8 mouse cellular contexts compared by ENCODE assay signal in genomic region chrX:7919601-7920383, GRCm38 (mm10). TPM values are rescaled to one million over a fixed set of nuclear protein-coding genes. Genes with fewer than 3 reads are reported as not detected.
DNase-seq lines count a peak whose midpoint lies in the region; ATAC-seq lines count a peak whose summit lies in the region.

TSS of gene Pcsk1n (plus strand) at chrX:7919822.

- 13% methylated on average over 36 of the region's 40 CpGs for WGBS in heart, embryonic 11.5 days (ENCODE audit: insufficient replicate concordance)
- WGBS in forebrain, embryonic 14.5 days, result 28% methylated on average over 37 of the region's 40 CpGs
- 21% methylated on average over 26 of the region's 40 CpGs for whole genome bisulfite sequencing in neural tube, embryonic 11.5 days

- H3K9me3 ChIP-seq in heart, embryonic 11.5 days (replicated peaks; ENCODE audit: control insufficient read depth, low read length), result no peaks in the 10 kb centered on the region
- no peaks in the 10 kb centered on the region for H3K9me3 ChIP-seq in forebrain, embryonic 14.5 days (replicated peaks; ENCODE audit: control insufficient read depth, low read length)
- H3K9me3 ChIP-seq in neural tube, embryonic 11.5 days (ENCODE audit: control insufficient read depth, low read length), result no peaks in the 10 kb centered on the region

- no peak for DNase-seq in heart, adult 9 months (ENCODE audit: low spot score in 2 of 2)
- DNase-seq in forebrain, embryonic 14.5 days (ENCODE audit: low spot score), result peak; percentile 84
- peak; percentile 54 to 59 for DNase-seq in layer of hippocampus, postnatal 14 days (ENCODE audit: low spot score in 2 of 2)
- DNase-seq in neural tube, embryonic 11.5 days (ENCODE audit: low spot score), result peak; percentile 79
- DNase-seq in B cell, adult 2 months, result no peak
- DNase-seq in thymus, postnatal 14 days, result no peak

- H3K36me3 ChIP-seq in heart, embryonic 11.5 days (ENCODE audit: control insufficient read depth, insufficient read depth, low read length), result no peaks in the 10 kb centered on the region
- H3K36me3 ChIP-seq in forebrain, embryonic 14.5 days (ENCODE audit: control insufficient read depth, insufficient read depth, low read length), result peaks cover 6% of the 10 kb centered on the region; the same call in 1 of the 2 replicates
- H3K36me3 ChIP-seq in neural tube, embryonic 11.5 days (ENCODE audit: control insufficient read depth, insufficient read depth, low read length), result no peaks in the 10 kb centered on the region

- peaks cover 60% of the 10 kb centered on the region for H3K27me3 ChIP-seq in heart, embryonic 11.5 days (ENCODE audit: control insufficient read depth, insufficient read depth, low read length)
- no peaks in the 10 kb centered on the region for H3K27me3 ChIP-seq in forebrain, embryonic 14.5 days (replicated peaks; ENCODE audit: control insufficient read depth, insufficient read depth, low read length)
- peaks cover 30% of the 10 kb centered on the region for H3K27me3 ChIP-seq in neural tube, embryonic 11.5 days (ENCODE audit: control insufficient read depth, insufficient read depth, low read length)

- no peak within 1 kb of the TSS for H3K27ac ChIP-seq in heart, embryonic 11.5 days (ENCODE audit: low read depth, low read length)
- H3K27ac ChIP-seq in forebrain, embryonic 14.5 days (ENCODE audit: low read depth, low read length), result peak within 1 kb of the TSS; percentile 68
- peak within 1 kb of the TSS; percentile 44; the same call in 1 of the 2 replicates for H3K27ac ChIP-seq in neural tube, embryonic 11.5 days (ENCODE audit: low read depth, low read length)

- peak within 1 kb of the TSS; percentile 26 for H3K4me3 ChIP-seq in heart, embryonic 11.5 days (ENCODE audit: low read depth, low read length)
- H3K4me3 ChIP-seq in forebrain, embryonic 14.5 days (ENCODE audit: low read depth, low read length), result peak within 1 kb of the TSS; percentile 39
- H3K4me3 ChIP-seq in neural tube, embryonic 11.5 days (ENCODE audit: low read depth, low read length), result peak within 1 kb of the TSS; percentile 31

- peak within 1 kb of the TSS; percentile 50 for H3K4me2 ChIP-seq in heart, embryonic 11.5 days
- peak within 1 kb of the TSS; percentile 56 for H3K4me2 ChIP-seq in forebrain, embryonic 14.5 days (ENCODE audit: low read length)
- H3K4me2 ChIP-seq in neural tube, embryonic 11.5 days (ENCODE audit: low read depth), result peak within 1 kb of the TSS; percentile 47

- no peaks in the 10 kb centered on the region for H3K4me1 ChIP-seq in heart, embryonic 11.5 days (ENCODE audit: control insufficient read depth, insufficient read depth, low read length)
- no peaks in the 10 kb centered on the region for H3K4me1 ChIP-seq in forebrain, embryonic 14.5 days (ENCODE audit: control insufficient read depth, insufficient read depth, low read length)
- no peaks in the 10 kb centered on the region for H3K4me1 ChIP-seq in neural tube, embryonic 11.5 days (ENCODE audit: control insufficient read depth, insufficient read depth, low read length)

- no peak within 1 kb of the TSS for H3K9ac ChIP-seq in heart, embryonic 11.5 days (ENCODE audit: low read depth, low read length)
- peak within 1 kb of the TSS; percentile 67 for H3K9ac ChIP-seq in forebrain, embryonic 14.5 days (ENCODE audit: low read length)
- peak within 1 kb of the TSS; percentile 37 for H3K9ac ChIP-seq in neural tube, embryonic 11.5 days (ENCODE audit: low read length)

- no peak for ATAC-seq in heart, embryonic 11.5 days (replicated peaks; ENCODE audit: insufficient number of reproducible peaks, low FRiP score, low TSS enrichment)
- peak; percentile 66 for ATAC-seq in cerebellum, adult (ENCODE audit: insufficient number of reproducible peaks, low FRiP score, low TSS enrichment)
- peak; percentile 93 for ATAC-seq in forebrain, embryonic 14.5 days
- peak; percentile 81 for ATAC-seq in neural tube, embryonic 11.5 days (ENCODE audit: insufficient read depth, low FRiP score, low TSS enrichment)

RNA-seq across cellular contexts. Expression of gene Pcsk1n, which starts in this region (rescaled TPM):
- 0.10 and 0.23 TPM in 2 replicates for polyA plus RNA-seq in heart, embryonic 11.5 days (2014; fragmentation: Nextera tagmentation; extraction: Ambion mirVana)
- 84.4 and 111 TPM in 2 replicates for polyA plus RNA-seq in forebrain, embryonic 14.5 days (2014; fragmentation: Nextera tagmentation; extraction: Ambion mirVana)
- total RNA-seq in layer of hippocampus, postnatal 14 days (2021), result 100 to 1,000 TPM; 340 to 344 TPM
- 29.6 and 33.1 TPM in 2 replicates for polyA plus RNA-seq in neural tube, embryonic 11.5 days (2014; fragmentation: Nextera tagmentation; extraction: Ambion mirVana)

Comparison
In these comparisons a context has a peak if more than half of its experiments do, and no peak if none do; other contexts are left out.
1. RNA of gene Pcsk1n (polyA plus RNA-seq): 84.4 to 111 TPM in forebrain, embryonic 14.5 days and 29.6 to 33.1 TPM in neural tube, embryonic 11.5 days; 0.10 to 0.23 TPM in heart, embryonic 11.5 days; every median in the first group is over 10 times any median in the second.
2. DNase-seq: peak in forebrain, embryonic 14.5 days (single experiment), layer of hippocampus, postnatal 14 days (2 of 2) and neural tube, embryonic 11.5 days (single experiment); none in heart, adult 9 months (0 of 2), B cell, adult 2 months (0 of 2) and thymus, postnatal 14 days (single experiment).
3. Peak in every context shown above with its lines, with median percentiles within 50 percentile points of each other: H3K4me2 ChIP-seq and H3K4me3 ChIP-seq.